Mouse (Mus musculus) T-helper 17 cell (primary cell): ENCODE measurements around the gene Olfr45.
"Not testable (repeated sequence)": the region's sequence is repeated elsewhere in the genome, so short reads cannot be mapped to it uniquely, and the experiment has no call there.

Source experiments
- in situ Hi-C, 2 experiments: fragments of 300-600 bp; cut with MboI, MseI; formaldehyde crosslinking; loops; 1 replicate in 1 of 2; 2 replicates in 1 of 2; pipeline ENCODE4 v1.15.1; 2025; ENCODE audit warnings: high pct_unique_total_duplicates in 2 of 2

Gene Olfr45

DNA sequence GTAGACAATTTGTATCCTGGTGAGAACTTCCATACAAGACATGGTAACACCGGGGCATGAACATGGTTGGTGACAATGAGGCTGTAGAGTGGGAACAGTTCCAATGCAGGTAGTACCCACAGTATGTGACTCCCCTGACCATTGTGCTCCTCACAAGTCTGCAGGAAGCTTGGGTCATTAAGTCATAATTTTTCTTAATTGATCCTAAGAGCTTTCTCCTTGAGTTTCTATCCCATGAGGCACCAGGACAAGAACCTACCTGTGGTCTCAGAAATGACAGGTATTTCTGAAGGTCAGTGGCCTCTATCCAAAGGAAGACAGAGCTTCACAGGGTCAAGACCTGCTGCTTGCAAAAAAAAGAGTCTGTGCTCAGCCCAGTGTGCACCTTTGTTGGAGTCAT, at the start of gene Olfr45:
Gene Olfr45 (plus strand): TSS at position 301 of the 400 bp plus-strand sequence.
- in situ Hi-C loops, result loop anchor here in 1 of 2 experiments (25.0 kb wide), 1 partner anchor 1781 kb away; the partner anchor contains the start of gene Lsp1

GRCm38 (mm10) chr7:140646152-140646551, 35.6 kb upstream of the Olfr45 start, which contains the start of gene Olfr53:
Gene Olfr53, plus strand, starts transcription at chr7:140646452.
- in situ Hi-C loops, result no loop called here

- in situ Hi-C loops, result no loop called here
Observed at GRCm38 (mm10) chr7:140659630-140660029, 22.1 kb upstream of the Olfr45 start, which contains the start of gene Olfr539. Gene Olfr539, plus strand, starts transcription at chr7:140659930.

DNA sequence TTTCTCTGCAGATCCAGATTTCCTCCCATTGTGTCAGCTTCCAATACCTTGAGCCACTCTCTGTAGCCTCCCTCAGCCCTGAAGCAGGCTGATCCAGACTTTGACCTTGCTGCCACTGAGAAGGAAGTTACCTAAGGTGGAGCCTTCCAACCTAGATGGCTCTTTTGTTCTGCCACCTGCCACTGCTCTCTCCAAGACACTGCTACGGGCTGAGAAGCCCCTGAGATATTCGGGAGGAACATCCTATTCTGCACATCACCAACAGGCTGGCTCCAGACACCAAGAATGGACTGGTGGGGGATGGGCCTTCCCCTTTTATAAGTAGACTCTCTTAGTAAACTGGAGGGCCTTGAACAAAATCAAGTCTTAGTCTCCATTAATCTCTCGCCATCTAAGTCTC, 11.1 kb upstream of the Olfr45 start:
- in situ Hi-C loops, result not testable (repeated sequence)

- in situ Hi-C loops, result loop anchor here in 1 of 2 experiments (25.0 kb wide), 1 partner anchor 1786 kb away; the partner anchor contains the start of gene Lsp1
Observed at GRCm38 (mm10) chr7:140675863-140676262, 5.9 kb upstream of the Olfr45 start.

GRCm38 (mm10) chr7:140679591-140679990, 2.2 kb upstream of the Olfr45 start:
- in situ Hi-C loops, result loop anchor here in 1 of 2 experiments (25.0 kb wide), 1 partner anchor 1783 kb away; the partner anchor contains the start of gene Lsp1

- in situ Hi-C loops, result loop anchor here in 1 of 2 experiments (25.0 kb wide), 1 partner anchor 1765 kb away; the partner anchor contains the start of gene Lsp1
Observed at GRCm38 (mm10) chr7:140696967-140697366, 15.2 kb downstream of the Olfr45 start, which contains the start of gene Olfr541. Gene Olfr541, plus strand, starts transcription at chr7:140697267.

DNA sequence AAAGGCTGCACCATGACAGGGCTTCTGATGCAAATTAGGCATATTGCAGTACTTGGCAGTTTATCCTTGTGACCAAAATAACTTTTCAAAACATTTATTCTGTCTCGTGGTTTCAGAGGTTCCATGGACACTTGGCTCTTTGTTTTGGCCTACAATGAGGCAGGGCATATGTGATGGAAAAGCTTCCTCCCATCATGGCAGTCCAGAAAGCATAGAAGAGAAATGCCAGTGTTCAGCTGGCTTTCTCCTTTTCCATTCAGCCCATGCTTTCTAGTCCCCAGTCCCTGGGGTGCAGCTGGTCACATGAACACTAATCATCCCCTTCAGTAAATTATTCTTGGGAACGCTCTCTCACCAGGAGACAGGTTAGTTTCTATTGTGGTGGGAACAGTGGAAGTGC, 24.6 kb downstream of the Olfr45 start:
- in situ Hi-C loops, result no loop called here

GRCm38 (mm10) chr7:140707536-140708284, 26.0 kb downstream of the Olfr45 start:
- in situ Hi-C loops, result no loop called here

DNA sequence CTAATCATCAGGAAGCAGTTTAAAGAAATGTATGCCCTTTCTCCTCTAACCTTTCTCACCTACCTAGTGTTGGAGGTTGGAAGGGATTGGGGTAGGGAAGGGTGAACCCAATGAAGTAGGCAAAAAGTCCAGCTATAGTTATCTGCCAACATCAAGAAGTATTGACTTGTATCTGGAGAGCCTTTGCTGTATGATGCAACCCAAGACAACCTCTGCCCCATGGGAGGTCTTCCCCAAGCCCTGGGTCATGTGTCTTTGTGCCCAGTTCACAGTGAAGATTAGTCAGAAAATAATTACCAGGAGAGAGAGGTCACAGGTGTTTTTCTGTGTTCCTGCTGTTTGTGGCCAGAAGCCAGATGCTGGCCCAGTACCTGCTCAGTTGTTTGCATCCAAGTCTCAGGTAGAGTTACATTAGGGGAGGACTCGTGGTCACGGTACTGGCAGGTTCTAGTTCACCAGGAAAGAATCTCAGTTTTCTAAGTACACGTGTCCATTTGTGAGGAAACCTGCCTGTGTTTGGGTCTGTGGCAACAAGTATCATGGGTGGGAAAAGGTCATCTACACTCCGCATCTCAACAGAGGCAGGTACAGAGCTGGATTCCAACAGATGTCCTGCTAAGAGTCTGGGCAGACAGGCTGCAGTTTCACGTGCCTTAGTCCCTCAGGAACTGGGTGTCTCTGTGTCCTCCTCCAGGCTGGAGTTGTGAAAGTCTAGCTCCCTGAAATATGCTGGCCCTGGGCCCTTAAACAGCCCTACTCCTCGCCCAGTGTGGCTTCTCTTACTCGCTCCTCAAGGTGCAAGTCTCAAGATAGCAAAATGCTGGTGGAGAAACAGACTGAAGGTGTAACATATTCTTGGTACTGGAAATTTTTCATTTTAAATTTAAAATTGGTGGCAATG, 35.7 kb downstream of the Olfr45 start:
- in situ Hi-C loops, result no loop called here

- in situ Hi-C loops, result no loop called here
Observed at GRCm38 (mm10) chr7:140721095-140721494, 39.3 kb downstream of the Olfr45 start.

GRCm38 (mm10) chr7:140725558-140725957, 43.8 kb downstream of the Olfr45 start:
- in situ Hi-C loops, result no loop called here

GRCm38 (mm10) chr7:140733162-140733561, 51.4 kb downstream of the Olfr45 start:
- in situ Hi-C loops, result no loop called here
